11 mouse cellular contexts compared by ENCODE assay signal in genomic region chr8:46845891-46846290, GRCm38 (mm10).
A peak's percentile ranks its signal among the peaks of the same experiment; 100 is the strongest.
DNase-seq lines count a peak whose midpoint lies in the region; ATAC-seq and TF ChIP-seq lines count a peak whose summit lies in the region.
"Had no signal": no experiment of that assay in that cellular context is flagged by ENCODE, and none has a peak within 500 bp of the region (broad histone marks: within the 10 kb centered on the region; RNA-seq: fewer than 3 reads in every experiment).

No protein-coding gene starts in this region.

- no peaks in the 10 kb centered on the region for H3K27me3 ChIP-seq in kidney, embryonic 16.5 days (ENCODE audit: insufficient read depth, low read length)
- H3K27me3 ChIP-seq in liver, embryonic 15.5 days: no peaks in the 10 kb centered on the region
- H3K27me3 ChIP-seq: forebrain, embryonic 12.5 days; limb, embryonic 12.5 days had no signal

- H3K4me2 ChIP-seq in kidney, embryonic 16.5 days (replicated peaks; ENCODE audit: low read depth, low read length): no peak overlapping the region
- no peak overlapping the region for H3K4me2 ChIP-seq in liver, embryonic 15.5 days
- H3K4me2 ChIP-seq: forebrain, embryonic 12.5 days; limb, embryonic 12.5 days; midbrain, embryonic 11.5 days had no signal

- no peak for ATAC-seq in kidney, embryonic 16.5 days (ENCODE audit: low FRiP score, low TSS enrichment)
- no peak for ATAC-seq in liver, embryonic 15.5 days (ENCODE audit: insufficient read depth)

- intact Hi-C loops in gastrocnemius, adult 2 months (cut with DNase I): loop anchor here (2.0 kb wide), 1 partner anchor 105 kb away; no protein-coding TSS in a partner anchor

- no peak for TF ChIP-seq CTCF in gastrocnemius, adult 2 months (IDR thresholded peaks at IDR 0.05)

- H3K36me3 ChIP-seq in kidney, embryonic 16.5 days (ENCODE audit: insufficient read depth, low read length): peaks cover 16% of the 10 kb centered on the region
- peaks cover 20% of the 10 kb centered on the region; the same call in 1 of the 2 replicates for H3K36me3 ChIP-seq in liver, embryonic 15.5 days (replicated peaks)

- WGBS in kidney, embryonic 16.5 days: 45% methylated on average over 9 of the region's 9 CpGs
- WGBS in liver, embryonic 15.5 days (ENCODE audit: insufficient replicate concordance): 73% methylated on average over 9 of the region's 9 CpGs

- no peak for DNase-seq in gastrocnemius, adult 2 months
- DNase-seq in gastrocnemius, postnatal 4 days (ENCODE audit: low spot score in 2 of 2): no peak
- DNase-seq in kidney, adult 11 months: no peak
- DNase-seq in layer of hippocampus, postnatal 36 days: no peak
- DNase-seq in cerebellum, adult 9-11 months: no peak

- H3K4me3 ChIP-seq in gastrocnemius, adult 2 months: peak overlapping the region; percentile 60; the same call in 1 of the 2 replicates
- no peak overlapping the region for H3K4me3 ChIP-seq in kidney, embryonic 16.5 days (ENCODE audit: low read length)
- no peak overlapping the region for H3K4me3 ChIP-seq in brown adipose tissue, adult 24 weeks (ENCODE audit: insufficient read depth, low read depth, low read length)
- H3K4me3 ChIP-seq in liver, embryonic 15.5 days (replicated peaks): no peak overlapping the region
- H3K4me3 ChIP-seq: forebrain, embryonic 12.5 days; limb, embryonic 12.5 days had no signal

- H3K4me1 ChIP-seq in kidney, embryonic 16.5 days (ENCODE audit: insufficient read depth, low read length): peaks cover 53% of the 10 kb centered on the region
- H3K4me1 ChIP-seq in brown adipose tissue, adult 24 weeks (ENCODE audit: control insufficient read depth, insufficient read depth, insufficient read length, low read length): peaks cover 52% of the 10 kb centered on the region
- H3K4me1 ChIP-seq in liver, embryonic 15.5 days (replicated peaks): peaks cover 60% of the 10 kb centered on the region
- H3K4me1 ChIP-seq: forebrain, embryonic 12.5 days had no signal

- H3K27ac ChIP-seq in gastrocnemius, adult 2 months: peak overlapping the region; percentile 84
- peak overlapping the region; percentile 80 for H3K27ac ChIP-seq in kidney, embryonic 16.5 days (ENCODE audit: low read length)
- H3K27ac ChIP-seq in brown adipose tissue, adult 24 weeks (replicated peaks; ENCODE audit: low read depth, low read length): peak overlapping the region; percentile 99
- H3K27ac ChIP-seq in liver, embryonic 15.5 days (replicated peaks): peak overlapping the region; percentile 75
- H3K27ac ChIP-seq: forebrain, embryonic 12.5 days; limb, embryonic 12.5 days had no signal

- no peaks in the 10 kb centered on the region for H3K9me3 ChIP-seq in kidney, embryonic 16.5 days (ENCODE audit: low read length)
- H3K9me3 ChIP-seq in liver, embryonic 15.5 days (replicated peaks): no peaks in the 10 kb centered on the region
- H3K9me3 ChIP-seq: forebrain, embryonic 12.5 days; limb, embryonic 12.5 days had no signal

- H3K9ac ChIP-seq in kidney, embryonic 16.5 days (replicated peaks; ENCODE audit: low read length): no peak overlapping the region
- H3K9ac ChIP-seq in liver, embryonic 15.5 days: no peak overlapping the region
- H3K9ac ChIP-seq: forebrain, embryonic 12.5 days; limb, embryonic 12.5 days had no signal
